In genomic region chr11:3265291-3266078, GRCm38 (mm10) we compare ENCODE assay signal across 8 mouse cellular contexts. TPM values are rescaled to one million over a fixed set of nuclear protein-coding genes. Genes with fewer than 3 reads are reported as not detected.
DNase-seq lines count a peak whose midpoint lies in the region; ATAC-seq and TF ChIP-seq lines count a peak whose summit lies in the region.

No protein-coding gene starts in this region.

- H3K27me3 ChIP-seq in lung, embryonic 15.5 days: no peaks in the 10 kb centered on the region
- H3K27me3 ChIP-seq in forebrain, embryonic 16.5 days (replicated peaks; ENCODE audit: control insufficient read depth, insufficient read depth, low read length): no peaks in the 10 kb centered on the region
- H3K27me3 ChIP-seq in limb, embryonic 13.5 days: no peaks in the 10 kb centered on the region
- no peaks in the 10 kb centered on the region for H3K27me3 ChIP-seq in neural tube, embryonic 14.5 days (ENCODE audit: control insufficient read depth, insufficient read depth, low read length)

- H3K4me2 ChIP-seq in lung, embryonic 15.5 days: peak overlapping the region; percentile 65
- peak overlapping the region; percentile 65 for H3K4me2 ChIP-seq in forebrain, embryonic 16.5 days (ENCODE audit: low read length)
- H3K4me2 ChIP-seq in limb, embryonic 13.5 days (replicated peaks): peak overlapping the region; percentile 79
- H3K4me2 ChIP-seq in neural tube, embryonic 14.5 days (ENCODE audit: low read depth, low read length): peak overlapping the region; percentile 73

- H3K9ac ChIP-seq in lung, embryonic 15.5 days: peak overlapping the region; percentile 99
- H3K9ac ChIP-seq in forebrain, embryonic 16.5 days (replicated peaks; ENCODE audit: low read depth, low read length): peak overlapping the region; percentile 97
- H3K9ac ChIP-seq in limb, embryonic 13.5 days: peak overlapping the region; percentile 97
- peak overlapping the region; percentile 96 for H3K9ac ChIP-seq in neural tube, embryonic 14.5 days (replicated peaks; ENCODE audit: low read depth, low read length)

- WGBS in lung, embryonic 15.5 days: under 1% methylated on average over 26 of the region's 26 CpGs
- 2% methylated on average over 26 of the region's 26 CpGs for WGBS in bone marrow, adult 2 months
- WGBS in forebrain, embryonic 16.5 days: under 1% methylated on average over 26 of the region's 26 CpGs
- WGBS in limb, embryonic 13.5 days: 3% methylated on average over 26 of the region's 26 CpGs
- WGBS in neural tube, embryonic 14.5 days: 1% methylated on average over 26 of the region's 26 CpGs

- H3K36me3 ChIP-seq in lung, embryonic 15.5 days: peaks cover 34% of the 10 kb centered on the region
- peaks cover 16% of the 10 kb centered on the region for H3K36me3 ChIP-seq in forebrain, embryonic 16.5 days (ENCODE audit: control insufficient read depth, insufficient read depth)
- H3K36me3 ChIP-seq in limb, embryonic 13.5 days: peaks cover 35% of the 10 kb centered on the region
- peaks cover 23% of the 10 kb centered on the region for H3K36me3 ChIP-seq in neural tube, embryonic 14.5 days (ENCODE audit: control insufficient read depth, insufficient read depth, low read length)

- peaks cover 21% of the 10 kb centered on the region for H3K4me1 ChIP-seq in lung, embryonic 15.5 days
- H3K4me1 ChIP-seq in bone marrow, adult 2 months (ENCODE audit: control insufficient read depth, insufficient read depth, low read length): no peaks in the 10 kb centered on the region
- peaks cover 28% of the 10 kb centered on the region for H3K4me1 ChIP-seq in forebrain, embryonic 16.5 days (replicated peaks; ENCODE audit: control insufficient read depth, insufficient read depth, low read length)
- peaks cover 13% of the 10 kb centered on the region for H3K4me1 ChIP-seq in limb, embryonic 13.5 days
- H3K4me1 ChIP-seq in neural tube, embryonic 14.5 days (ENCODE audit: control insufficient read depth, insufficient read depth, low read length): peaks cover 16% of the 10 kb centered on the region

- no peaks in the 10 kb centered on the region for H3K9me3 ChIP-seq in lung, embryonic 15.5 days
- no peaks in the 10 kb centered on the region for H3K9me3 ChIP-seq in forebrain, embryonic 16.5 days (ENCODE audit: control insufficient read depth, low read length)
- no peaks in the 10 kb centered on the region for H3K9me3 ChIP-seq in limb, embryonic 13.5 days
- no peaks in the 10 kb centered on the region for H3K9me3 ChIP-seq in neural tube, embryonic 14.5 days (ENCODE audit: control insufficient read depth, low read length)

- peak overlapping the region; percentile 95 for H3K27ac ChIP-seq in lung, embryonic 15.5 days
- peak overlapping the region; percentile 83 for H3K27ac ChIP-seq in bone marrow, adult 2 months (ENCODE audit: control insufficient read depth, insufficient read depth, low read depth, low read length, poor library complexity)
- peak overlapping the region; percentile 93 for H3K27ac ChIP-seq in forebrain, embryonic 16.5 days (ENCODE audit: low read length)
- peak overlapping the region; percentile 97 for H3K27ac ChIP-seq in limb, embryonic 13.5 days
- H3K27ac ChIP-seq in neural tube, embryonic 14.5 days (ENCODE audit: low read depth, low read length): peak overlapping the region; percentile 89

- ATAC-seq in lung, embryonic 15.5 days (ENCODE audit: borderline replicate concordance, extremely low read depth, low FRiP score, low TSS enrichment): no peak
- ATAC-seq in forebrain, embryonic 16.5 days: no peak
- ATAC-seq in limb, embryonic 13.5 days (ENCODE audit: low FRiP score, low read depth): peak; percentile 20; the same call in 1 of the 2 replicates
- ATAC-seq in neural tube, embryonic 14.5 days (ENCODE audit: low read depth): peak; percentile 8; the same call in 1 of the 2 replicates

- H3K4me3 ChIP-seq in lung, embryonic 15.5 days: peak overlapping the region; percentile 95
- H3K4me3 ChIP-seq in bone marrow, adult 2 months (replicated peaks; ENCODE audit: control insufficient read depth, low read depth, low read length): peak overlapping the region; percentile 99
- peak overlapping the region; percentile 82 for H3K4me3 ChIP-seq in forebrain, embryonic 16.5 days (replicated peaks; ENCODE audit: low read length)
- peak overlapping the region; percentile 91 for H3K4me3 ChIP-seq in limb, embryonic 13.5 days
- H3K4me3 ChIP-seq in neural tube, embryonic 14.5 days (ENCODE audit: low read depth, low read length): peak overlapping the region; percentile 91

- no peak for DNase-seq in lung, adult 18-20 months
- DNase-seq in frontal cortex, postnatal 10 days (ENCODE audit: low spot score in 2 of 2): no peak
- no peak for DNase-seq in cerebellum, postnatal 14 days

- TF ChIP-seq CTCF in bone marrow, adult 2 months (IDR thresholded peaks at IDR 0.05; ENCODE audit: control insufficient read depth, insufficient read depth, low read length): no peak

- no peak for TF ChIP-seq POLR2A in bone marrow, adult 2 months (IDR thresholded peaks at IDR 0.05; ENCODE audit: borderline replicate concordance, control insufficient read depth, low read depth, low read length)

RNA-seq across cellular contexts. Expression of gene Drg1, which starts 0.7 kb away (rescaled TPM):
- 251 and 257 TPM in 2 replicates for polyA plus RNA-seq in lung, embryonic 15.5 days (2015; fragmentation: Nextera tagmentation; extraction: Ambion mirVana)
- polyA plus RNA-seq in bone marrow, adult 2 months (2011; ENCODE audit: insufficient read depth, insufficient read length, low replicate concordance, missing spikeins): 50.8 and 78.5 TPM in 2 replicates
- polyA plus RNA-seq in forebrain, embryonic 16.5 days (2015; fragmentation: Nextera tagmentation; extraction: Ambion mirVana): 252 and 276 TPM in 2 replicates
- 226 and 231 TPM in 2 replicates for polyA plus RNA-seq in limb, embryonic 13.5 days (2015; fragmentation: Nextera tagmentation; extraction: Ambion mirVana)
- 190 and 221 TPM in 2 replicates for polyA plus RNA-seq in neural tube, embryonic 14.5 days (2014; fragmentation: Nextera tagmentation; extraction: Ambion mirVana)

RNA-seq across cellular contexts. Expression of gene Patz1, which starts 23.2 kb away (rescaled TPM):
- 48.9 and 52.7 TPM in 2 replicates for polyA plus RNA-seq in lung, embryonic 15.5 days (2015; fragmentation: Nextera tagmentation; extraction: Ambion mirVana)
- 33.6 and 53.9 TPM in 2 replicates for polyA plus RNA-seq in bone marrow, adult 2 months (2011; ENCODE audit: insufficient read depth, insufficient read length, low replicate concordance, missing spikeins)
- polyA plus RNA-seq in forebrain, embryonic 16.5 days (2015; fragmentation: Nextera tagmentation; extraction: Ambion mirVana): 56.6 and 58.2 TPM in 2 replicates
- 45.5 and 48.7 TPM in 2 replicates for polyA plus RNA-seq in limb, embryonic 13.5 days (2015; fragmentation: Nextera tagmentation; extraction: Ambion mirVana)
- 42.8 and 55.0 TPM in 2 replicates for polyA plus RNA-seq in neural tube, embryonic 14.5 days (2014; fragmentation: Nextera tagmentation; extraction: Ambion mirVana)

Comparison
In these comparisons a context has a peak if more than half of its experiments do, and no peak if none do; other contexts are left out.
1. ATAC-seq: peak in limb, embryonic 13.5 days (single experiment) and neural tube, embryonic 14.5 days (single experiment); none in lung, embryonic 15.5 days (single experiment) and forebrain, embryonic 16.5 days (single experiment).
2. Peak in every context shown above with its lines, with median percentiles within 50 percentile points of each other: H3K27ac ChIP-seq, H3K4me2 ChIP-seq, H3K4me3 ChIP-seq and H3K9ac ChIP-seq.